Mouse (Mus musculus): ENCODE measurements around the gene Npw. TPM values are rescaled to one million over a fixed set of nuclear protein-coding genes. Genes with fewer than 3 reads are reported as not detected.

The Npw gene
- polyA plus RNA-seq, 1 experiment from 2014 or later = not detected

DNA sequence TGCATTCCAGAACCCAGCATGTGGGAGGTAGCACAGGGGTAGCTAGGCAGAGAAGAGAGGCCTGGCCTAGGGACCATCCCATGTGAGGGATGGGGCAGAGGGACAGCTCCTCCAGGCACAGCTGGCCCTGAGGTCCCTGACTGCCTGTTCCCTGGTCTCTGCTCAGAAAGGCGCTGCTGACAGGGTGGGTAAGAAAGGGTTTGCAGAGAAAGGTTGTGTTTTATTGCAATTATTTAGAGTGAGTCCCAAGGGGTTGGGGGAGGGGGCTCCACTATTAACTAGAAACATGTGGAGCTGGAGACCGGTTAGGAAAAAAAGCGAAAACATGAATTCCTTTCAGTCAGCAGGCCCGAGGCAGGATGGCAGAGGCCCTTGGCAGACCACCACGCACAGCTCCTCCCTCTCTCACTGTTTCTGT, 18.7 kb downstream of the Npw start:
- ATAC-seq (replicated peaks; ENCODE audit: extremely low read depth, insufficient read depth, low FRiP score) = no peak
- Histone ChIP-seq H3K9me3 (replicated peaks; ENCODE audit: control insufficient read depth, low read length) (no peaks in the 10 kb centered on the region), H3K4me2 (ENCODE audit: low read depth, low read length) (no peak overlapping the region), H3K27me3 (ENCODE audit: control insufficient read depth, insufficient read depth, low read length) (0 out of 2 replicates have a peak, but pooled peaks cover 3% of the 10 kb centered on the region), H3K4me1 (ENCODE audit: control insufficient read depth, insufficient read depth, low read length) (peaks cover 21% of the 10 kb centered on the region), H3K27ac (ENCODE audit: low read length) (peak overlapping the region; percentile 76), H3K4me3 (ENCODE audit: low read length) (no peak overlapping the region), H3K9ac (ENCODE audit: low read length) (no peak overlapping the region), H3K36me3 (ENCODE audit: control insufficient read depth, insufficient read depth) (no peaks in the 10 kb centered on the region)
- 63% methylated on average over 5 of the region's 5 CpGs for WGBS

DNA sequence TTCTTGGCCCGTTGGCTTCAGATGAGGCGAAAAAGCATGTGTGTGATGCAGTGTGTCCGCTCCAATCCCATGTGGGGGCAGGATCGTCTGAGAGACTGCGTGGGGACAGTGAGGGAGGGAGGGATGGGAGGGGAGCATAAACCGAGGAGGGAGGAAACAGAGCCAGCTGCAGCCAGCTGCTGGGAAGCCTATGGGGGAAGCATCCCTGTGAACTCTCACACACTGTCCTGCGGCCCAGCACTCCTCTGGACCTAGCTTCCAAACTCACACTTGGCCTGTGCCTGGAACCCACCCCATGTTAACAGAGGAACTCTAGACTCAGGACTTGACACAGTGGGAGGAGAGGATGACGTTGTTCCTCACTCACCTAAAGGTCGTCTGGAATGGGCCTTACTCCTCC, 19.4 kb downstream of the Npw start:
- no peaks in the 10 kb centered on the region for H3K36me3 ChIP-seq (ENCODE audit: control insufficient read depth, insufficient read depth)
- 61% methylated on average over 9 of the region's 9 CpGs for WGBS
- H3K4me1 ChIP-seq (ENCODE audit: control insufficient read depth, insufficient read depth, low read length) = peaks cover 14% of the 10 kb centered on the region
- no peaks in the 10 kb centered on the region for H3K9me3 ChIP-seq (replicated peaks; ENCODE audit: control insufficient read depth, low read length)
- H3K9ac ChIP-seq (ENCODE audit: low read length) = no peak overlapping the region
- peak; percentile 61 for ATAC-seq (replicated peaks; ENCODE audit: extremely low read depth, insufficient read depth, low FRiP score)
- no peak overlapping the region for H3K4me2 ChIP-seq (ENCODE audit: low read depth, low read length)
- 0 out of 2 replicates have a peak, but pooled peaks cover 3% of the 10 kb centered on the region for H3K27me3 ChIP-seq (ENCODE audit: control insufficient read depth, insufficient read depth, low read length)
- peak overlapping the region; percentile 76 for H3K27ac ChIP-seq (ENCODE audit: low read length)
- H3K4me3 ChIP-seq (ENCODE audit: low read length) = no peak overlapping the region

DNA sequence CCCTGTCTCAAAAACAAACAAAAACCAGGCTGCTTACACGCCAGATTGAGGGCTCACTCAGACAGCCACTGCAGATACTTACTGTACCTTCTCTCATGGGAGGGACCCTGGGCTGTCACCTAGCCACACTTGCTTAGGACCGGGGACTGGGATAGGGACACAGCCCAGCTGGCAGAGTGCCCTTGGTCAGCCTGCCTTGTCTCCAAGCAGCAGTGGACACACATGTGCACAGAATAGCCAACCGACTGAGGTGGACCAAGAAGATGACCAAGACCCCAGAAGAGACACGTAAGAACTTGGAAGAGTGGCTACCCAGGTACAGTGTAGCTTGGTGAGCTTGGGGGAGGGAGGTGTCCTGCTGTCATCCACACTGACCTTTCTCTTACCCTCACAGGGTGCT, 20.0 kb downstream of the Npw start:
- ATAC-seq (replicated peaks; ENCODE audit: extremely low read depth, insufficient read depth, low FRiP score) = no peak

DNA sequence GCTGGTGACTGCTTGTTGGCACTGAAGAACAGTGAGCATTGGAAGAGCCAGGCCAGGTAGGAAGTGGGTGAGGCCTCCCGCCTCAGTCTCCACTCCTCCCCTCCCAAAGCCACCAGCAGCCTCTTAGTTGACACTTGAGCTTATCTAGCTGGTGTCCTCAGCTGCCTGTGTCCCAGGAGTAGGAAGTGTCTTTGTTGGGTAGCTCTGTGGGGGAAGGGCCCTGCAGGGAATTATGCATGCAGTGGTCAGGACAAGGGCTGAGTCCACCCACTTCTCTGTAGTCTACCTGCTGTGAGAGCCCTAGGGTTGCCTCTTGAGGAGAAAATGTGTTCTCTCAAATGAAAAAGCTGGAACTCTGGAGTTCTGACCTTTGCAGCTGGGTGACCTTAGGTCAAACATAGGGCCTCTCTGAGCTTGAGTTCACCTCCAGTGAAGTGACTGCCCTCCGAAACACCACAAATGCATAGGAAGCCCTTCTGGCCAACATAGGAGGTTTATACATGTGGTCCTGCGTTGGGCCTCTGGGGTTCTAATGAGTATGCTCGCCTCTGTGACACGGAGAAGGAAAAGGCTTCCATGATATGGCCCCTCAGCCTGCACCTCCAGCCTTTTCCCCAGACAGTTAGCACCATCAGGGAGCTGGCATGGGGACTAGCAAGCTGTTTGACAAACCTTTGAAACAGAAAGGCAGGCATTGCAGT, 21.3 kb downstream of the Npw start:
- 0 out of 2 replicates have a peak, but pooled peaks cover 3% of the 10 kb centered on the region for H3K27me3 ChIP-seq (ENCODE audit: control insufficient read depth, insufficient read depth, low read length)
- no peak overlapping the region for H3K4me3 ChIP-seq (ENCODE audit: low read length)
- H3K9ac ChIP-seq (ENCODE audit: low read length) = no peak overlapping the region
- no peak for ATAC-seq (replicated peaks; ENCODE audit: extremely low read depth, insufficient read depth, low FRiP score)
- H3K27ac ChIP-seq (ENCODE audit: low read length) = no peak overlapping the region
- H3K36me3 ChIP-seq (ENCODE audit: control insufficient read depth, insufficient read depth) = no peaks in the 10 kb centered on the region
- 60% methylated on average over 5 of the region's 5 CpGs for WGBS
- H3K4me2 ChIP-seq (ENCODE audit: low read depth, low read length) = no peak overlapping the region
- peaks cover 24% of the 10 kb centered on the region for H3K4me1 ChIP-seq (ENCODE audit: control insufficient read depth, insufficient read depth, low read length)
- H3K9me3 ChIP-seq (replicated peaks; ENCODE audit: control insufficient read depth, low read length) = no peaks in the 10 kb centered on the region

More for the DNA sequence above, 20.0 kb downstream of the Npw start:
- Histone ChIP-seq H3K27me3 (ENCODE audit: control insufficient read depth, insufficient read depth, low read length) (0 out of 2 replicates have a peak, but pooled peaks cover 3% of the 10 kb centered on the region), H3K4me3 (ENCODE audit: low read length) (no peak overlapping the region), H3K36me3 (ENCODE audit: control insufficient read depth, insufficient read depth) (no peaks in the 10 kb centered on the region), H3K9ac (ENCODE audit: low read length) (no peak overlapping the region), H3K4me1 (ENCODE audit: control insufficient read depth, insufficient read depth, low read length) (peaks cover 20% of the 10 kb centered on the region), H3K4me2 (ENCODE audit: low read depth, low read length) (no peak overlapping the region), H3K9me3 (replicated peaks; ENCODE audit: control insufficient read depth, low read length) (no peaks in the 10 kb centered on the region), H3K27ac (ENCODE audit: low read length) (peak overlapping the region; percentile 54)
- WGBS = 76% methylated on average over 4 of the region's 4 CpGs

DNA sequence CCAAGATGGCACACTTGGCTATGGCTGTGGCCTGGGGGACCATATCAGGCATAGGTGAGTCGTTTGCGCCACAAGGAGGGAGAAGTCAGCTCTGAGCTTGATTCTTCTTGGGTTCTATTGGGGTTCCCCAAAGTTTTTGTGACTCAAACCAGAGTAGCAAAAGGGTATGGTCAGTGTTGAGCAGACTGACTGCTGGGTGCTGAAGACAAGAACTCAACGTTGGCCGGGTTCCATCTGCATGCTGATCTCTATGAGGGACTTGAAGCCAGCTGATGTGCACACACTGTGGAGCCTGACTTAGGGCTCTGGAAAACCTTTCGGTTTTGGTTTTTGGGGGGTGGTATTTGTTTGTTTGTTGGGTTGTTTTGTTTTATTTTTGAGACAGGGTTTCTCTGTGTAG, 22.6 kb downstream of the Npw start:
- no peaks in the 10 kb centered on the region for H3K9me3 ChIP-seq (replicated peaks; ENCODE audit: control insufficient read depth, low read length)
- H3K36me3 ChIP-seq (ENCODE audit: control insufficient read depth, insufficient read depth) = peaks cover under 1% of the 10 kb centered on the region; the same call in 1 of the 2 replicates
- no peak for ATAC-seq (replicated peaks; ENCODE audit: extremely low read depth, insufficient read depth, low FRiP score)
- H3K4me3 ChIP-seq (ENCODE audit: low read length) = no peak overlapping the region
- 0 out of 2 replicates have a peak, but pooled peaks cover 3% of the 10 kb centered on the region for H3K27me3 ChIP-seq (ENCODE audit: control insufficient read depth, insufficient read depth, low read length)
- no peak overlapping the region for H3K9ac ChIP-seq (ENCODE audit: low read length)
- no peak overlapping the region for H3K27ac ChIP-seq (ENCODE audit: low read length)
- no peak overlapping the region for H3K4me2 ChIP-seq (ENCODE audit: low read depth, low read length)
- H3K4me1 ChIP-seq (ENCODE audit: control insufficient read depth, insufficient read depth, low read length) = peaks cover 29% of the 10 kb centered on the region
- WGBS = 87% methylated on average over 5 of the region's 5 CpGs

DNA sequence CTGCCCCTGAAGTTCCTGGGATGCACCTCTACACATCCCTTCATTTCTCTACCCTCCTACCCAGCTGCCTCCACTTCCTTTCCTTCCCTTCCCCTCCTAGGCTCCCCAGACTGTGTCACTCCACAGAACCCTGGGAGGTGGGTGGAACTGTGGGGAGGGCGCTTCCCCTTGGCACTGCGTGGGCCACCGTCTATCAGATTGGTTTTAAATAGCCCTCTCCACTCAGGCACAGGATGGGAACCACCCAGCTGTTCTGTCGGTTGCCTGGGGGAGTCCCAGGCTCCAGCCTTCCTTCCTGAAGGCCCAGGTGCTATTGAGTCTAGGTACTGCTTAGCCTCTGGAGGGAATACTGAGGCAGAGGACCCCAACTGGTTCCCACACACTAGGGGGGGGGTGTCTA, 23.2 kb downstream of the Npw start:
- Histone ChIP-seq H3K27ac (ENCODE audit: low read length) (no peak overlapping the region), H3K36me3 (ENCODE audit: control insufficient read depth, insufficient read depth) (peaks cover 7% of the 10 kb centered on the region; the same call in 1 of the 2 replicates), H3K9ac (ENCODE audit: low read length) (no peak overlapping the region), H3K9me3 (replicated peaks; ENCODE audit: control insufficient read depth, low read length) (no peaks in the 10 kb centered on the region), H3K4me2 (ENCODE audit: low read depth, low read length) (no peak overlapping the region), H3K4me1 (ENCODE audit: control insufficient read depth, insufficient read depth, low read length) (peaks cover 29% of the 10 kb centered on the region), H3K4me3 (ENCODE audit: low read length) (no peak overlapping the region), H3K27me3 (ENCODE audit: control insufficient read depth, insufficient read depth, low read length) (0 out of 2 replicates have a peak, but pooled peaks cover 3% of the 10 kb centered on the region)
- ATAC-seq (replicated peaks; ENCODE audit: extremely low read depth, insufficient read depth, low FRiP score) = no peak
- 45% methylated on average over 4 of the region's 4 CpGs for WGBS

DNA sequence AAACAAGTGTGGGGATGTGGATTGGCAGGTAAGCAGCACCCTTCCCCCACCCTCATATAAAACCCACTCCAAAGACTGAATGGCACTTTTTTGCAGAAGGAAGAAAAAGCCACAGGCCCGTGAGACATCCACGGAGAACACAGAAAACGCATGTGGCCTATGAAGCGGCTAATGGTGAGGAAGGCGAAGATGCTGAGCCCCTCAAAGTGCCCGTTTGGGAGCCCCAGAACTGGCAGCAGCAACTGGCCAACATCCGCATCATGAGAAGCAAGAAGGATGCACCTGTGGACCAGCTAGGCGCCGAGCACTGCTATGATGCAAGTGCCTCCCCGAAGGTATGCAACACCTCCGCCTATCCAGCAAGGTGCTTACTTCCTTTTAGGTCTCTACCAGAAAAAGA, 24.4 kb downstream of the Npw start:
- no peak for ATAC-seq (replicated peaks; ENCODE audit: extremely low read depth, insufficient read depth, low FRiP score)
- H3K27ac ChIP-seq (ENCODE audit: low read length) = peak overlapping the region; percentile 94

DNA sequence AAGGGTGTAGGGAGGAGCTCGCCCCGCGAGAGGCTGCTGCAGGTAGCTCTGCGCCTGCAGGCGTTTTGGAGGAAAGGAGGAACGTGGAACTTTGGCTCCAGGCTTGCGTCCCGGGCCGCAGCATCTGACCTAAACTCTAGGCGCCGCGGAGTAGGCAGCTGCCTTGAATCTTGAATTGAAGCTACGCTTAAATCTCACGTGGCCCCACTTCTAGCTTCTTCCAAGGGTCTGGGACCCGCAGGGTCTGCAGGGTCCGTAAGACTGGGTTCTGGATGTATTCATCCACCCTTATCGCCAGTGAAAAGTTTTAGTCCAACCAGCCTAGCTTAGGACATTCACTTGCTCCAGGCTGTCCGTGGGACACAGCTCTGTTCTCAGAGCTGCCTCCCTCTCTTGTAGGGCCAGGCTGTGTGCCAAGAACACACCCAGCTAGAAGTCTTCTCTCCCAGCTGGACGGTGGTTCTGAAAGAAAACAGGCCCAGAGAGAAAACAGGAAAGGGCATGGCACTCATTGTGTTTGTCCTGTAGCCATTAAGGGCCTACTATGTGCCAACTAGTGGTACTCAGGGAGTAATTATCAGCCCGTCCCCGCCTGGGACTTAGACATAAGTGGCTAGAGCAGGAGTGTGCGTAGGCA, 25.3 kb downstream of the Npw start:
- Histone ChIP-seq H3K27ac (ENCODE audit: low read length) (peak overlapping the region; percentile 94), H3K4me1 (ENCODE audit: control insufficient read depth, insufficient read depth, low read length) (peaks cover 29% of the 10 kb centered on the region), H3K4me3 (ENCODE audit: low read length) (peak overlapping the region; percentile 82), H3K36me3 (ENCODE audit: control insufficient read depth, insufficient read depth) (peaks cover 17% of the 10 kb centered on the region), H3K9ac (ENCODE audit: low read length) (peak overlapping the region; percentile 89), H3K27me3 (ENCODE audit: control insufficient read depth, insufficient read depth, low read length) (0 out of 2 replicates have a peak, but pooled peaks cover 3% of the 10 kb centered on the region), H3K9me3 (replicated peaks; ENCODE audit: control insufficient read depth, low read length) (no peaks in the 10 kb centered on the region), H3K4me2 (ENCODE audit: low read depth, low read length) (peak overlapping the region; percentile 87)
- WGBS = 5% methylated on average over 22 of the region's 22 CpGs
- peak; percentile 64 for ATAC-seq (replicated peaks; ENCODE audit: extremely low read depth, insufficient read depth, low FRiP score)

More for the DNA sequence above, 24.4 kb downstream of the Npw start:
- Histone ChIP-seq H3K4me3 (ENCODE audit: low read length) (no peak overlapping the region), H3K4me1 (ENCODE audit: control insufficient read depth, insufficient read depth, low read length) (peaks cover 29% of the 10 kb centered on the region), H3K4me2 (ENCODE audit: low read depth, low read length) (no peak overlapping the region), H3K27me3 (ENCODE audit: control insufficient read depth, insufficient read depth, low read length) (0 out of 2 replicates have a peak, but pooled peaks cover 3% of the 10 kb centered on the region), H3K9ac (ENCODE audit: low read length) (no peak overlapping the region), H3K36me3 (ENCODE audit: control insufficient read depth, insufficient read depth) (peaks cover 17% of the 10 kb centered on the region), H3K9me3 (replicated peaks; ENCODE audit: control insufficient read depth, low read length) (no peaks in the 10 kb centered on the region)
- WGBS = 91% methylated on average over 11 of the region's 11 CpGs
